ENCODE assay signal across 24 mouse cellular contexts in the genomic region with DNA sequence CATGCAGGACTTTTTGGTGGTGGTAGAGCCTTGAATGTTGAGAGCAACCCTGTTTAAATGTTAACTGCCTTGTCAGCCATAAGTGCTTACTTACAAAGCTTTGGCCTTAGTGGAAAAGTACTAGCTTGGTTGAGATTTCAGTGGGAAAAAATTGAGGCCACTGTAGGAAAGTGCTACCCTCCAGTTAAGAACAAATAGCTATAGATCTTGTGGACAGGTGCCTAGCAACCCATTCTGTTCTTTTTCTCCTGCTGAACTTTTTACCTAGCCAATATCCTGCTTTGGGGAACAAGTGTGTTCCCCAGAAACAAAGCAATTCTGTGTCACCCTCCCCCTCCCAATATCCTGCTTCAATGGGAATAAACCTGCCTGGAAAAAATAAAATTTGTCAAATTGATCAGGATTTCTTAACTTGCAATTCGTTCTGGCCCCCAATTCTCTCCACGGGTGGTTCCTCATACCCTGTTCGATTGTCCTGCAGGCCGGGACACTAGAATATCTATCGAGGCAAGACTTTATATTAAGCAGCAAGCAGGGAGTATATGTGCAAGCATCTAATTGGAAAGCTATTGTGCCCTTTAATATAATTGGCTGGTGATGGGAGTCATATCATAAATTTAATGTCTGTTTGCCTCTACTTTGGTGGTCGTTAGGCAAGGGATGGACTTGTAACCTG.
A peak's percentile ranks its signal among the peaks of the same experiment; 100 is the strongest.
DNase-seq lines count a peak whose midpoint lies in the region; ATAC-seq and TF ChIP-seq lines count a peak whose summit lies in the region.
"Had no signal": no experiment of that assay in that cellular context is flagged by ENCODE, and none has a peak within 500 bp of the region (broad histone marks: within the 10 kb centered on the region; RNA-seq: fewer than 3 reads in every experiment).

No protein-coding gene starts in this region.

- no peak overlapping the region for H3K9ac ChIP-seq in midbrain, postnatal 0 days (replicated peaks; ENCODE audit: low read length, poor library complexity, severe bottlenecking)
- no peak overlapping the region for H3K9ac ChIP-seq in midbrain, embryonic 15.5 days
- no peak overlapping the region for H3K9ac ChIP-seq in neural tube, embryonic 14.5 days (replicated peaks; ENCODE audit: low read depth, low read length)
- H3K9ac ChIP-seq: embryonic facial prominence, embryonic 13.5 days; forebrain, embryonic 12.5 days; hindbrain, embryonic 14.5 days had no signal

- H3K27ac ChIP-seq in midbrain, postnatal 0 days (ENCODE audit: low read depth, low read length): no peak overlapping the region
- no peak overlapping the region for H3K27ac ChIP-seq in midbrain, embryonic 15.5 days
- H3K27ac ChIP-seq in neural tube, embryonic 14.5 days (ENCODE audit: low read depth, low read length): no peak overlapping the region
- H3K27ac ChIP-seq: embryonic facial prominence, embryonic 10.5 days; embryonic facial prominence, embryonic 13.5 days; forebrain, embryonic 12.5 days; hindbrain, embryonic 14.5 days had no signal

- no peak overlapping the region for H3K4me3 ChIP-seq in midbrain, postnatal 0 days (ENCODE audit: low read depth, low read length)
- no peak overlapping the region for H3K4me3 ChIP-seq in midbrain, embryonic 15.5 days
- no peak overlapping the region for H3K4me3 ChIP-seq in neural tube, embryonic 14.5 days (ENCODE audit: low read depth, low read length)
- H3K4me3 ChIP-seq: embryonic facial prominence, embryonic 10.5 days; embryonic facial prominence, embryonic 13.5 days; erythroblast, embryonic 14.5 days; forebrain, embryonic 12.5 days had no signal

- WGBS in midbrain, postnatal 0 days: 75% methylated on average over 6 of the region's 6 CpGs
- 82% methylated on average over 6 of the region's 6 CpGs for WGBS in midbrain, embryonic 15.5 days
- 25% methylated on average over 6 of the region's 6 CpGs for WGBS in neural tube, embryonic 14.5 days

- H3K4me1 ChIP-seq in midbrain, postnatal 0 days (ENCODE audit: insufficient read depth, low read length): no peaks in the 10 kb centered on the region
- H3K4me1 ChIP-seq in midbrain, embryonic 15.5 days: no peaks in the 10 kb centered on the region
- H3K4me1 ChIP-seq in neural tube, embryonic 14.5 days (ENCODE audit: control insufficient read depth, insufficient read depth, low read length): no peaks in the 10 kb centered on the region
- H3K4me1 ChIP-seq: embryonic facial prominence, embryonic 10.5 days; embryonic facial prominence, embryonic 13.5 days; forebrain, embryonic 12.5 days had no signal

- no peak for ATAC-seq in midbrain, postnatal 0 days (ENCODE audit: low FRiP score)
- ATAC-seq in midbrain, embryonic 15.5 days (replicated peaks): no peak
- ATAC-seq in neural tube, embryonic 14.5 days (ENCODE audit: low read depth): peak; percentile 56
- ATAC-seq: activated CD4-positive, CD25-positive, alpha-beta regulatory T cell, adult 4 months; forebrain, embryonic 16.5 days; intestine, embryonic 16.5 days had no signal

- no peak for TF ChIP-seq CTCF in midbrain, postnatal 0 days (IDR thresholded peaks at IDR 0.05)

- no peak overlapping the region for H3K4me2 ChIP-seq in midbrain, postnatal 0 days (ENCODE audit: low read depth, low read length, poor library complexity, severe bottlenecking)
- no peak overlapping the region for H3K4me2 ChIP-seq in midbrain, embryonic 15.5 days
- no peak overlapping the region for H3K4me2 ChIP-seq in neural tube, embryonic 14.5 days (ENCODE audit: low read depth, low read length)
- H3K4me2 ChIP-seq: embryonic facial prominence, embryonic 13.5 days; forebrain, embryonic 12.5 days; heart, embryonic 11.5 days; hindbrain, embryonic 14.5 days had no signal

- no peaks in the 10 kb centered on the region for H3K27me3 ChIP-seq in midbrain, postnatal 0 days (ENCODE audit: insufficient read depth, low read length)
- no peaks in the 10 kb centered on the region for H3K27me3 ChIP-seq in midbrain, embryonic 15.5 days (replicated peaks)
- no peaks in the 10 kb centered on the region for H3K27me3 ChIP-seq in neural tube, embryonic 14.5 days (ENCODE audit: control insufficient read depth, insufficient read depth, low read length)
- H3K27me3 ChIP-seq: embryonic facial prominence, embryonic 13.5 days; forebrain, embryonic 12.5 days had no signal

- no peaks in the 10 kb centered on the region for H3K36me3 ChIP-seq in midbrain, postnatal 0 days (ENCODE audit: insufficient read depth, low read length)
- H3K36me3 ChIP-seq in midbrain, embryonic 15.5 days (replicated peaks): no peaks in the 10 kb centered on the region
- no peaks in the 10 kb centered on the region for H3K36me3 ChIP-seq in neural tube, embryonic 14.5 days (ENCODE audit: control insufficient read depth, insufficient read depth, low read length)
- H3K36me3 ChIP-seq: embryonic facial prominence, embryonic 10.5 days; embryonic facial prominence, embryonic 13.5 days; forebrain, embryonic 12.5 days had no signal

- DNase-seq in embryo, embryonic 10.5 days (ENCODE audit: low spot score): peak; percentile 9
- DNase-seq in embryo, embryonic 10 days (ENCODE audit: low spot score): no peak
- peak; percentile 1 for DNase-seq in midbrain, postnatal 0 days (ENCODE audit: low spot score)
- DNase-seq in mesoderm, embryonic 11.5 days (ENCODE audit: low read depth, low spot score): peak; percentile 11
- DNase-seq in gastrocnemius, adult 8-10 months (ENCODE audit: low spot score in 2 of 2): no peak
- no peak for DNase-seq in adrenal gland, adult (ENCODE audit: inconsistent age in 2 of 2, low spot score in 1 of 2)
- DNase-seq: adrenal gland, postnatal 10 days; adrenal gland, postnatal 36 days; cerebellum, adult 2 months; cerebellum, adult 9-11 months; cerebellum, postnatal 25 days; gastrocnemius, postnatal 14 days; heart, adult 11 months had no signal

- H3K9me3 ChIP-seq in midbrain, postnatal 0 days (ENCODE audit: low read length): no peaks in the 10 kb centered on the region
- H3K9me3 ChIP-seq in midbrain, embryonic 15.5 days: no peaks in the 10 kb centered on the region
- no peaks in the 10 kb centered on the region for H3K9me3 ChIP-seq in neural tube, embryonic 14.5 days (ENCODE audit: control insufficient read depth, low read length)
- H3K9me3 ChIP-seq: embryonic facial prominence, embryonic 10.5 days; embryonic facial prominence, embryonic 13.5 days; forebrain, embryonic 12.5 days had no signal

Comparison
In these comparisons a context has a peak if more than half of its experiments do, and no peak if none do; other contexts are left out.
1. DNase-seq: peak in embryo, embryonic 10.5 days (single experiment), midbrain, postnatal 0 days (single experiment) and mesoderm, embryonic 11.5 days (single experiment); none in embryo, embryonic 10 days (single experiment), gastrocnemius, adult 8-10 months (0 of 2) and adrenal gland, adult (0 of 2).